Mouse (Mus musculus) urinary bladder, postnatal 10 days (tissue): Measurements from ENCODE around the gene Olfr619.

Experiments used
- DNase-seq: peaks from one replicate; pipeline ENCODE4 v3.0.0; 2022; ENCODE audit warnings: low spot score

Gene Olfr619

DNA sequence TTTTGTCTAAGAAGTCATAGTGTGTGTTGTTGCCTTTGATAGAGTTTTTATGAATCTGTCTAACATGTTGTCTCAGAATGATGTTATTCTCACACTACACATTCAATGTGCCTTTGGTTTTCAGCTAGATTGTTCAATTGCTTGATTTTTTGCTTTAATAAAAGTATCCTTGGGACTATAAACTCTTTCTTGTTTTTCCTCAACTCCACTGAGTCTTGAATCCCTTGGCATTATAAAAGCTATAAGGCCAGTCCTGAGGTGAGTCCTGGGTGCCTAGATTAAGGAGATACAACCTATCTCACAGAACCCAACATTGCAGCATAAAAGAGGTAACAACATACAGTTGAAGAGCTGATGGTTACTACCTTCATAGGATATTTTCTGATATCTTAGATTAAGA lies at the start of gene Olfr619:
Gene Olfr619 (plus strand): TSS at position 301 of the 400 bp plus-strand sequence.
- DNase-seq = no peak

GRCm38 (mm10) chr7:103555779-103556178 lies 44.6 kb upstream of the Olfr619 start, which contains the start of gene Olfr615:
TSS of gene Olfr615 (plus strand) at chr7:103556079.
- no peak for DNase-seq

GRCm38 (mm10) chr7:103569043-103569442 lies 31.3 kb upstream of the Olfr619 start, which contains the start of gene Olfr616:
TSS of gene Olfr616 (minus strand) at chr7:103569143.
- DNase-seq = no peak

DNA sequence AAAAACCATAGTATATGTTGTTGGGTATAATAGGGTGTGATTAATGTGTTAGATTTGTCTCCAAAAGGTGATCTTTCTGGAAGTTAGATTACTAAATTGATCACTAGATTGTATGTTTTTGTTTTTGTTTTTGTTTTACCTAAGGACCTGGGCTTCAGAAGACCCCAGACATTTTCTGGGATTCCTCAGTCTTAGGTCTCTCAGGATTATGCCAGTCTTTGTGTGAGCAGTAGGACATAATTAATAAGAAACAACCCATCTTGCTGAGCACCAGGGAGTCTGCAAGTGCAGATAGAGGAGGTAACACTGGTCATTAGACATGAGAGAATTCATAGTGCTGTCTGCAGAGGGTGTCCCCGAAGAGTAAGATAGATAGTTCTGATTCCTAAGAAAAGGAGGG lies 27.6 kb upstream of the Olfr619 start, which contains the start of gene Olfr617:
Gene Olfr617 (plus strand): TSS at position 301 of the 400 bp plus-strand sequence.
- DNase-seq = no peak

DNA sequence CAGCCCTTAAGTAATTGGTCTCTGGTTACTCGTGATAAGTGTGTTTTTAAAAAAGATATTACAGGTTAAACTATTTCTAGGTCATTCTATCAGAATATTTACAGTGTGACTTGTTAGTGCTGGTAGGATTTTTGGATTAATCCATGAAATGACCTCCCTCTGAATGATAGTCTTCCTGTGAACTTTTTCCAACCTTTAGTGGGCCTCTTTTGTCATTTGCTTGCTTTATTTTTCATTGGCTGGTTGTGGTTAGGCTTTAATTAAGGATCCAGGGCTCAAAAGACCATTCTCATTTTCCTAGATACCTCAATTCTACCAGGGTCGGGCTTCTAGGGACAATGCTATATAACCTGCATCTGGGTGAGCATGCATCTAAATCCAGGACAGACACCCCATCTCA lies 10.6 kb upstream of the Olfr619 start, which contains the start of gene Olfr618:
Gene Olfr618 (plus strand): TSS at position 301 of the 400 bp plus-strand sequence.
- DNase-seq = no peak

DNA sequence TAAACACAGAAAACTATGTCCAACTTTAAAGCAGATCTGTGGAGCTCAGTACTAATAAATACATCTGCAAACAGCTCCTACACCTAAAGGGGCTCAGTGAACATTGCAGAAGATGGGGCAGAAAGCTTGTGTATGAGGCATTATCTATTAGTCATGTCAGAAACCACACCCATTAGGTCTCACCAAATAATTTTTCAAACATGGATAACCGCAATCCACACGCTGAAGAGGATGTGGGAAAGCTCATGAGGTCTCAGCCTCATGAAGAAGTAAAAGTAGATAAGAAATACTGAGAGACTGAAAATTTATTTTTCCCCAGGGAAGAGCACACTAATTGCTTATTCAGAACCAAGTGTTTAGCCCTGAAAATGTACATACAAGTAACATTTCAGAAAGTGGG lies 7.0 kb downstream of the Olfr619 start:
- no peak for DNase-seq

DNA sequence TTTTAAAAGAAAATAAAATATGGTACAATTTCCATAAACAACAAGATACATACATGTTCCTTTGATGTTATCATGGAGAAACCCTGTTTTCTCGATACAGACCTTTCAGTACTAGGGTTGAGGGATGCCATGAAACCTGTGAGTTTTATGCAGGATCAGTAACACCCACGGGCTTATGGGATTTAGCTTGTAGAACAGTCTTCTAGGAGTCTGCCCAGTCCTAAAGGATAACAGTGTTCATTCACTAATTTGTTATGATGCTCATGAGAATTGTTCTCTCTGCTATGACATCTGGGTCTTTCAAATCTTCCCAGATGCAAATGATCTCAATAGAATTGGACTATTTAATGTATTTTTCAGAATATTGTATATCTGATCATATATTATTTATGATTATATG lies 12.1 kb downstream of the Olfr619 start, which contains the start of gene Olfr620:
Gene Olfr620 (minus strand): TSS at position 101 of the 400 bp plus-strand sequence.
- DNase-seq = no peak

DNA sequence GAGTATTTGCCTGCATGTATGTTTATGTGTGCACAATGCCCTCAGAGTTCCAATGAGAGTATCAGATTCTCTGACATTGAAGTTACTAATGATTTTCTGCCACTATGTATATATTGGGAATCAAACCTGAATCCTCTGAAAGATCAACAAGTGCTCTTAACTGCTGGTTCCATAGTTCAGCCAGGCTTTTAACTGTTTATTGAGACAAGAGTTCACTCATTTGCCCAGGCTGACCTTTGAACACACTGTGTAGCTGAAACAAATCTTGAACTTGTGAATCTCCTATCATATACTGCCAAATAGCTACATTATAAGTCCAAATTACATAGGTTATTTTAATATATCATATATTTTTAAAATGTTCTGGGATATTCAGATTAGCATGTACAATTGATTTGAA lies 36.4 kb downstream of the Olfr619 start:
- DNase-seq = no peak

DNA sequence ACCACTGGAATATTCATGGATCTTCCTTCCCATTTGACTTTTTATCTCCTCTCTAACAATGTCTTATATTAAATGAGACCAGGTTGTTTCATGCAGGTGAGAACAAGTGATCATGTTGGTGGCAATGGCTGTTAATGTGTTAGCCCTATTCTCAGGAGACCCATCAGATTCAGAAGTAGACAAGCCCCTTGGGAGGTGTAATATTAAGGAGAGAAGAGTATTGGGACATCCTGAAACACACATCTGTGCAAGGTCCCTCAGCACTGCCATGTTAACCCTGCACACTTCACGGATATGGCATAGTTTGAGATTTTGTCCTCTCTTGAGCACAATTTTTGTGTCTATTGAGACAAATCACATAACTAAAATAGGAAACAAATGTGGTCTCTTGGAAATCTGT lies 42.2 kb downstream of the Olfr619 start, which contains the start of gene Olfr622:
Gene Olfr622 (minus strand): TSS at position 101 of the 400 bp plus-strand sequence.
- DNase-seq = no peak

- no peak for DNase-seq
Measured at GRCm38 (mm10) chr7:103644070-103644469, 43.7 kb downstream of the Olfr619 start.
